20 mouse cellular contexts compared by ENCODE assay signal in genomic region chr2:104065526-104065925, GRCm38 (mm10). TPM values are rescaled to one million over a fixed set of nuclear protein-coding genes. Genes with fewer than 3 reads are reported as not detected.
"Had no signal": no experiment of that assay in that cellular context is flagged by ENCODE, and none has a peak within 500 bp of the region (broad histone marks: within the 10 kb centered on the region; RNA-seq: fewer than 3 reads in every experiment).

Gene Gm10912, plus strand, starts transcription at chr2:104065826.

RNA-seq across cellular contexts. Expression of gene Gm10912, which starts in this region (rescaled TPM):
- total RNA-seq: megakaryocyte, adult 5-6 weeks; midbrain, postnatal 0 days; monocyte, adult 5-6 weeks had no signal
- polyA plus RNA-seq: limb, embryonic 10.5 days; limb, embryonic 11.5 days; limb, embryonic 12.5 days; liver, embryonic 11.5 days; liver, embryonic 12.5 days; lung, embryonic 14.5 days; lung, embryonic 15.5 days; lung, embryonic 16.5 days; lung, postnatal 0 days; macrophage; midbrain, embryonic 12.5 days; midbrain, embryonic 13.5 days; midbrain, embryonic 14.5 days; midbrain, embryonic 15.5 days; midbrain, embryonic 16.5 days; midbrain, postnatal 0 days; myocyte; neural tube, embryonic 11.5 days had no signal
